Mouse (Mus musculus): Measurements from ENCODE around the gene Magix.

The Magix gene

GRCm38 (mm10) chrX:7673578-7674281 is 7.3 kb downstream of the Magix start:
- no peak for DNase-seq

- DNase-seq: no peak
Observed at GRCm38 (mm10) chrX:7672739-7673138, 8.3 kb downstream of the Magix start.

- DNase-seq: no peak
Observed at GRCm38 (mm10) chrX:7670921-7671623, 10.0 kb downstream of the Magix start, which contains the start of gene Plp2. Gene Plp2, minus strand, starts transcription at chrX:7671390.

- no peak for DNase-seq
Observed at GRCm38 (mm10) chrX:7670390-7670881, 10.6 kb downstream of the Magix start.

- no peak for DNase-seq
Observed at GRCm38 (mm10) chrX:7665739-7666502, 15.1 kb downstream of the Magix start.

GRCm38 (mm10) chrX:7664791-7665190 is 16.3 kb downstream of the Magix start:
- peak; percentile 64 for DNase-seq

GRCm38 (mm10) chrX:7662936-7663335 is 18.1 kb downstream of the Magix start:
- DNase-seq: no peak

- no peak for DNase-seq
Observed at GRCm38 (mm10) chrX:7661086-7661485, 20.0 kb downstream of the Magix start.

GRCm38 (mm10) chrX:7658785-7659589 is 22.1 kb downstream of the Magix start:
- no peak for DNase-seq

- no peak for DNase-seq
Observed at GRCm38 (mm10) chrX:7658031-7658784, 22.8 kb downstream of the Magix start.

GRCm38 (mm10) chrX:7657221-7657639 is 23.8 kb downstream of the Magix start, which contains the start of gene Prickle3:
Gene Prickle3, plus strand, starts transcription at chrX:7657260.
- no peak for DNase-seq

GRCm38 (mm10) chrX:7648671-7649304 is 32.3 kb downstream of the Magix start:
- DNase-seq: peak; percentile 39

- DNase-seq: peak; percentile 73
Observed at GRCm38 (mm10) chrX:7645349-7645748, 35.7 kb downstream of the Magix start.

GRCm38 (mm10) chrX:7640785-7641184 is 40.3 kb downstream of the Magix start:
- no peak for DNase-seq

GRCm38 (mm10) chrX:7639536-7640325 is 41.3 kb downstream of the Magix start:
- DNase-seq: no peak

GRCm38 (mm10) chrX:7638401-7639091 is 42.5 kb downstream of the Magix start, which contains the start of gene Syp:
Gene Syp, plus strand, starts transcription at chrX:7638471.
- peak; percentile 92 for DNase-seq

GRCm38 (mm10) chrX:7635101-7635500 is 46.0 kb downstream of the Magix start:
- no peak for DNase-seq

GRCm38 (mm10) chrX:7632560-7632959 is 48.5 kb downstream of the Magix start:
- no peak for DNase-seq

All from cerebellum, adult 11 months (tissue).